Mouse (Mus musculus) limb, embryonic 15.5 days (tissue): ENCODE measurements around the gene Sepsecs. TPM values are rescaled to one million over a fixed set of nuclear protein-coding genes. Genes with fewer than 3 reads are reported as not detected.

ENCODE experiments used
- ATAC-seq: fragments of 200-750 bp; cut with Nextera tagmentation; 2 replicates; pipeline ENCODE4 v1.8.0; 2017; ENCODE audit warnings: low read depth, moderate TSS enrichment; ENCODE audit not compliant: insufficient number of reproducible peaks, low FRiP score, low TSS enrichment
- H3K27ac ChIP-seq: fragments of 300-500 bp; sonication (generic); 2 replicates; pipeline ENCODE4 v1.5.1; 2015; ENCODE audit warnings: moderate library complexity, mild to moderate bottlenecking, inconsistent platforms
- H3K27me3 ChIP-seq: fragments of 300-500 bp; sonication (generic); 2 replicates; pipeline ENCODE4 v1.6.1; 2015; ENCODE audit warnings: inconsistent platforms
- H3K36me3 ChIP-seq: fragments of 300-500 bp; sonication (generic); 2 replicates; pipeline ENCODE4 v1.6.1; 2015; ENCODE audit warnings: inconsistent platforms
- H3K4me1 ChIP-seq: fragments of 300-500 bp; sonication (generic); 2 replicates; pipeline ENCODE4 v1.6.1; 2015; ENCODE audit warnings: inconsistent platforms
- H3K4me2 ChIP-seq: fragments of 300-500 bp; sonication (generic); 2 replicates; pipeline ENCODE4 v1.6.1; 2015; ENCODE audit warnings: mild to moderate bottlenecking, inconsistent platforms
- H3K4me3 ChIP-seq: fragments of 300-500 bp; sonication (generic); 2 replicates; pipeline ENCODE4 v1.5.1; 2015; ENCODE audit warnings: mild to moderate bottlenecking, inconsistent platforms
- H3K9ac ChIP-seq: fragments of 300-500 bp; sonication (generic); 2 replicates; pipeline ENCODE4 v1.6.1; 2015; ENCODE audit warnings: inconsistent platforms
- H3K9me3 ChIP-seq: fragments of 300-500 bp; sonication (generic); 2 replicates; pipeline ENCODE4 v1.6.1; 2016; ENCODE audit warnings: inconsistent platforms
- WGBS: fragments of 180-500 bp; shearing (Covaris S2); methylation state at CpG from one replicate; pipeline ENCODE4 v1.1.7; 2015; 5-methylcytosine and 5-hydroxymethylcytosine counted together
- polyA plus RNA-seq: library from polyadenylated mRNA; unstranded; fragments of >200 nt; fragmentation: Nextera tagmentation; extraction: Ambion mirVana; gene quantifications from 2 replicates; pipeline ENCODE4 v1.2.1, GENCODE M21; 2015

The Sepsecs gene
- polyA plus RNA-seq, 1 experiment from 2014 or later, result 8.5 TPM

DNA sequence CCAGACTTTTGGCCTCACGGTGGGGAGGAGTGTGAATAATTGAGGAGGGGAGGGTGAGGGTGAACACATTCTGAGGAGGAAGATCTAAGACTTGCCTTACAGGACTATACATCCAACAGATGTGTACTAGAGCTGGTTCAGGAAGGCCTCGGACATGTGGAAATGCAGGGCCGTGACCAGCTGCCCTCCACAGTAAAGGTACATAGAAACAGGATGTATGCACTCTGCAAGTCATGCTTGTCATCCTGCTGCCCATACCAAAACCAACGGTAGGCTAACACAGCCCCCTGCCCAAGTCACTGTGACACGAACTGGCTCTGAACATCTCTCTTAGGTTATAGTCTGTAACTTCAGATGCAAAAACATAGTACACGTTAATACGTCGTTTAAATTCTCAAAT, 30.6 kb downstream of the Sepsecs start:
- Histone ChIP-seq H3K9ac (no peak overlapping the region), H3K27me3 (no peaks in the 10 kb centered on the region), H3K27ac (no peak overlapping the region), H3K4me1 (no peaks in the 10 kb centered on the region), H3K4me2 (no peak overlapping the region), H3K36me3 (peaks cover 21% of the 10 kb centered on the region), H3K4me3 (no peak overlapping the region), H3K9me3 (no peaks in the 10 kb centered on the region)
- 73% methylated on average over 8 of the region's 8 CpGs for WGBS
- no peak for ATAC-seq

DNA sequence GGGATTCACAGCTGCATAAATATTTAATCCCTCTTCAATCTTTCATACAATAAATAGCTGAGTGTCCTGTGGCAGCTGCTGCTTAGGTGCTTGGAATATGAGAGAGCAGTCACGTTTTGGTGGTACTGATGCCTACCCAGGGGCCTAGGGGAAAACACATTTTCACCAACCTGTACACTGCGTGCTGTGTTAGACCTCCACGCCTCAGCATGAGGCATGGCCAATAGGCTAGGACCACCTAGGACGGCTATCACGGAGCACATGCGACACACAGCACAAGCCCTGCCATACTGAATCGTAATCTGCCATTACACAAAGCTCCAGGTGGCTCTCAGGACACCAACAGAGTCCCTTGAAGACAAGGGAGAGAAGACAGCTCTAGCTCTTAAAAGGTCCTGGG, 31.5 kb downstream of the Sepsecs start:
- no peak for ATAC-seq
- no peak overlapping the region for H3K9ac ChIP-seq
- no peak overlapping the region for H3K4me3 ChIP-seq
- 86% methylated on average over 7 of the region's 7 CpGs for WGBS
- no peak overlapping the region for H3K27ac ChIP-seq
- no peaks in the 10 kb centered on the region for H3K9me3 ChIP-seq
- H3K4me2 ChIP-seq, result no peak overlapping the region
- H3K36me3 ChIP-seq, result peaks cover 12% of the 10 kb centered on the region; the same call in 1 of the 2 replicates
- H3K4me1 ChIP-seq, result no peaks in the 10 kb centered on the region
- no peaks in the 10 kb centered on the region for H3K27me3 ChIP-seq

DNA sequence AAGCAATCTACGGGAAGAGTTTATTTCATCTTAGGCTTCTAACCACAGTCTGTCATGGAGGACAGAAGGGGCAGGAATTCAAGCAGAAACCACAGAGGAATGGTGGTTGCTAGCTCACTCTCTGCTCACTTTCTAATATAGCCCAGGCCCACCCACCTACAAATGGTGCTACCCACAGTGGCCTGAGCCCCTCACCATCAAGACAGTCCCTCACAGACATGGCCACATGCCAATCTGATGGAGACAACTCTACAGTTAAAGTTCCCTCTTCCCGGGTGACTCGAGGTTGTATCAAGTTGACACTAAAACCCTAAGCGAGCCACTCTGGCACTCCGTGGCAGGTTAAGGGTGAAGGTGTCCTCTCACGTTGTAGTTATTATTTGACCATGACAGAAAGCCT, 32.6 kb downstream of the Sepsecs start:
- Histone ChIP-seq H3K4me1 (no peaks in the 10 kb centered on the region), H3K4me2 (no peak overlapping the region), H3K36me3 (peaks cover 1% of the 10 kb centered on the region; the same call in 1 of the 2 replicates), H3K9ac (no peak overlapping the region), H3K9me3 (no peaks in the 10 kb centered on the region), H3K27me3 (no peaks in the 10 kb centered on the region), H3K4me3 (no peak overlapping the region), H3K27ac (no peak overlapping the region)
- ATAC-seq, result no peak
- WGBS, result 85% methylated on average over 6 of the region's 6 CpGs

DNA sequence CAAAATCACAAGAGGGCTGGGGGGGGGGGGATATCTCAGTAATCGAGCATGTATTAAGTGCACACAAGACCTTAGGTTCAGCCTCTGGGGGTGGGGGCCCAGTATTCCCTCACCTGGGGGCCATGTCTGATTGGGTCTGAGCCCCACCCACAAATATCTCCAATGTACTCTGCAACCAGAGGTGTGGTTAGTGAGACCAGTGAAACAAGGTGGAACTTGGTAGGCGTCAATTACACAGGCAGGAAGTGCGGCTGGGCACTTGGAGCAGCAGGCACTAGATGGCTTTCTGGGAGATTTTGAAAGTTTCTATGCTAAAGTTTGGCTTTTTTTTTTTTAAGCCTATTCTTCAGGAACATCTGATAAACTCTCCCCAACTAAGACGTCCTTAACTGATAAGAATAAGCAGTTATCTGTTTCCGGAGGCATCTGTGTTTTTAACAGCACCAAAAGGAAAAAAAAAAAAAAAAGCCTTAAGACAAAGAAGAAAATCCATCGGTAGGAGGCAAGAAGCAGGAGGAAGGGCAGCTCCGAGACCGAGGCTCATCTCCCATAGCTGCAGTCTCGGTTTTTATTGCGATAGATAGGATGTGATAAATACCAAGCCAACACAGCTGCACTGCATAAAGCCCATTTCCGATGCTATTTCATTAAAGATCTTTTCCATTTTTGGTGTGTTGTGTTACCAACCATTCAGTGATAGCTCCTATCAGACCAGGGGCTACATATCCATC, 33.3 kb downstream of the Sepsecs start:
- Histone ChIP-seq H3K27me3 (no peaks in the 10 kb centered on the region), H3K36me3 (no peaks in the 10 kb centered on the region), H3K9ac (no peak overlapping the region), H3K4me2 (no peak overlapping the region), H3K4me3 (no peak overlapping the region), H3K4me1 (no peaks in the 10 kb centered on the region), H3K9me3 (no peaks in the 10 kb centered on the region), H3K27ac (no peak overlapping the region)
- no peak for ATAC-seq
- WGBS, result 70% methylated on average over 11 of the region's 11 CpGs

DNA sequence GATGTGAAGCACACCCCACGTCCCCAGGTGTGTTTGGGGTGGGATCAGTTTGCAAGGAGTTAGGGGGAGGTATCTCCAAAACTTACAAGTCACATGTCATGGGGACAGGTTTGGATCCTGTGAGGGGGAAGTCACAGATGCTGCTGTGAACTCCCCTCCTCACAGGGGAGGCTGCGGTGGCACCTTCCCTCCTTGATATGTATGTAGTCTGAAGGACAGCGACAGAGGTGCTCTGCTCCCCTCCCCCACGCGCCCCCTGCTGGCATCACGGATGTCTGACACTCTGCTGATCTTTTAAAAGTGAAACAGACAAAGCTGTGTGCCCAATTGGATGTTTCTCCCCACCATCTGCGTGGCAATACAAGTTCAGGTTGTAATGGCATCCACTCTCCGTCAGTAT, 35.5 kb downstream of the Sepsecs start:
- no peaks in the 10 kb centered on the region for H3K9me3 ChIP-seq
- no peaks in the 10 kb centered on the region for H3K4me1 ChIP-seq
- ATAC-seq, result no peak
- H3K4me2 ChIP-seq, result no peak overlapping the region
- WGBS, result 20% methylated on average over 8 of the region's 8 CpGs
- H3K27me3 ChIP-seq, result no peaks in the 10 kb centered on the region
- H3K27ac ChIP-seq, result no peak overlapping the region
- H3K36me3 ChIP-seq, result no peaks in the 10 kb centered on the region
- H3K4me3 ChIP-seq, result no peak overlapping the region
- H3K9ac ChIP-seq, result no peak overlapping the region

DNA sequence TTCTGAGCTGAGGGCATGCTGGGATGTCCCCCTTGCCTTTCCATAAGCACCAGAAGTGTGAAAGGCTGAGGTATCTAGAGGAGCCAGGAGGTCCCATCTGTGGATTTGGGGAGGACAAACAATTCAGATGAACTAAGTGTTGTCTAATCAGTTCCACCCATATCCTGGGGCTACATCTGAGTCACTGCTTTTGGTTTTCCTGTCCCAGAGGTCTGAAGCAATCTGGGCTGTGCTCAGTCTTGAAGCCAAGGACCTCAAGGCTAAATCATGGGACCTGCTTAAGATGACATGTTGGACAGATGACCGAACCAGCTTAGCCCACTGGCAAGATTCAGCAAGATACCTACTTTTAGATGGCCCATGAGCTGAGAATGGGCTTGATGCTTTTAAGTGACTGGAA, 39.0 kb downstream of the Sepsecs start:
- Histone ChIP-seq H3K4me3 (no peak overlapping the region), H3K27me3 (no peaks in the 10 kb centered on the region), H3K36me3 (no peaks in the 10 kb centered on the region), H3K27ac (no peak overlapping the region), H3K9ac (no peak overlapping the region), H3K9me3 (no peaks in the 10 kb centered on the region), H3K4me1 (peaks cover 8% of the 10 kb centered on the region; the same call in 1 of the 2 replicates), H3K4me2 (no peak overlapping the region)
- no peak for ATAC-seq
- WGBS, result 90% methylated on average over 1 of the region's 1 CpGs

DNA sequence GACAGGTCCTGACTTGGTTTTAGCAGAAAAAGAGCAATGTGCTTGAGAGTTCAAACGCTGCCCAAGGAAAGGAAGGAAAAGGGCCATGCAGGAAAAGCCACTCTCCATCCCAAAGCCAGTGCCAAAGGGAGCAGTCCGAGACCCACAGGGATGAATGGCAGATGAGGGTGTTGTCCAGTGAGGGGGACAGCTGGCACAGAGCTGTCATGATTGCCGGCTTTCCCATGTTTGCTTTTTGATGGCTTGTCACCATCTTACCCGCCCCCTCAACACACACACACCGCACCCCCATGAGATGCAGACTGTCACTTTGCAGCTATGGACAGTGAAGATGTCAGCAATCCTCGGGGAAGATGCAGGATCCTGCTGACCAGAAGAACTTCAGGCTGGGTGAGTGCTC, 40.3 kb downstream of the Sepsecs start:
- no peak overlapping the region for H3K4me3 ChIP-seq
- 80% methylated on average over 6 of the region's 6 CpGs for WGBS
- H3K4me1 ChIP-seq, result peaks cover 8% of the 10 kb centered on the region; the same call in 1 of the 2 replicates
- ATAC-seq, result no peak
- H3K27ac ChIP-seq, result no peak overlapping the region
- no peaks in the 10 kb centered on the region for H3K9me3 ChIP-seq
- H3K36me3 ChIP-seq, result no peaks in the 10 kb centered on the region
- H3K9ac ChIP-seq, result no peak overlapping the region
- no peaks in the 10 kb centered on the region for H3K27me3 ChIP-seq
- no peak overlapping the region for H3K4me2 ChIP-seq

DNA sequence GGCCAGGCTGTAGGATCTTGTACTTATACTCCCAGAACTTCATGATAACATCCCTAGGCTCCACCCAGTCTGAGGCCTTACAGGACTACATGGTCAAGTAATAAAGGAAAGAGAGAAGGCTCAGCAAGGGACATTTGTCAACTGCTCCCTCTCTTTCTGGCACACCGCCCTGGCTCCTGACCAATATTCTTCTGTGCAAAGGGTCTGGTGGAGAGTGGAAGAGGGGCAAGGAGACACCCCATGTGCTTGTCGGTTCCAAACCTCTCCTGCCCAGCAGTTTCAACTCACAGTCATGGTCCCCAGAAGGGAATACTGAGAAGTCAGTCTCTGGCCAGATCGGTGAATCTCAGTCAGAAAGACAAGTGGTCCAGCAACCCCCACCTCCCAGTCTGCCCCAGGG, 40.7 kb downstream of the Sepsecs start:
- Histone ChIP-seq H3K9ac (no peak overlapping the region), H3K4me1 (peaks cover 8% of the 10 kb centered on the region; the same call in 1 of the 2 replicates), H3K9me3 (no peaks in the 10 kb centered on the region), H3K27ac (no peak overlapping the region), H3K4me3 (no peak overlapping the region), H3K27me3 (no peaks in the 10 kb centered on the region), H3K36me3 (no peaks in the 10 kb centered on the region), H3K4me2 (no peak overlapping the region)
- 81% methylated on average over 3 of the region's 3 CpGs for WGBS
- no peak for ATAC-seq

DNA sequence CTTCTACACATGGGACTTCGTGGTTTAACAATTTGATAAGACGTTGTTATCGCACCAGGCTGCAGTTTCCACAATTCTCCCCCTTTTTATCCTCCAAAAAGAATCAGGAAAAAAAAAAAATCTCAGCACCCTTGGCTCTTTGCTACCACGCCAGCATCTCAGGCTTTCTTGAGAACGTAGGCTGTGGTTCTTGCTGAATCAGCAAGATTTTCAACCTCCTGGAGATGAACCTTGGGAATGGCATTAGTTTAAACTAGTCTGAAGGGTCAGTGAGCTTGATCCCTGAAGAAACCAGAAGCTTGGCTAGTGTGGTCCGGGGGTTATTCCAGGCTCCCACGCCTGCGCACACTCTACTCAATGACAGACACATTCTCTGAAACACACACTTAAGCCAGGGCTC, 41.8 kb downstream of the Sepsecs start:
- no peak for ATAC-seq
- H3K4me2 ChIP-seq, result no peak overlapping the region
- no peak overlapping the region for H3K4me3 ChIP-seq
- no peak overlapping the region for H3K27ac ChIP-seq
- H3K36me3 ChIP-seq, result no peaks in the 10 kb centered on the region
- H3K4me1 ChIP-seq, result peaks cover 8% of the 10 kb centered on the region; the same call in 1 of the 2 replicates
- WGBS, result 88% methylated on average over 8 of the region's 8 CpGs
- H3K27me3 ChIP-seq, result no peaks in the 10 kb centered on the region
- H3K9me3 ChIP-seq, result no peaks in the 10 kb centered on the region
- no peak overlapping the region for H3K9ac ChIP-seq

DNA sequence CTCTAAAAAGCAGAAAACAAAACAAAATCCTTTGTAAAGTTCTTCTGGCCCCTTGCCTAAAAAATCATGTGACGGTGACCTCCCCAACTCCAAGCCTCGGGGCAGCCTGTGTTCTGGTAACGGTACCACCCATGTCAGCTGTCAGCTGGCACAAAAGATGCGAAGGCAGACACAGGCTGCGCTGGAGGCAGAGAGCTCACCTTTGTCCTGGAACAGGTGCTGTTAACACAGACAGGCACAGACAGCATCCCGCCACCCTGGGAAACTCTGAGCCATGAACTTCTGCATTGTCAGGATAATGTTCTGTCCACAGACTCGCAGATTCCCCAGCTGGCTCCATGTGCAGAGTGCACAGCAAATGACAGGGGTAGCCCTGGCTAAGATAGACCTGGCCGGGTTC, 43.4 kb downstream of the Sepsecs start:
- Histone ChIP-seq H3K4me1 (peaks cover 8% of the 10 kb centered on the region; the same call in 1 of the 2 replicates), H3K9ac (no peak overlapping the region), H3K4me2 (no peak overlapping the region), H3K9me3 (no peaks in the 10 kb centered on the region), H3K27me3 (no peaks in the 10 kb centered on the region), H3K36me3 (no peaks in the 10 kb centered on the region), H3K27ac (no peak overlapping the region), H3K4me3 (no peak overlapping the region)
- WGBS, result 43% methylated on average over 8 of the region's 8 CpGs
- no peak for ATAC-seq

DNA sequence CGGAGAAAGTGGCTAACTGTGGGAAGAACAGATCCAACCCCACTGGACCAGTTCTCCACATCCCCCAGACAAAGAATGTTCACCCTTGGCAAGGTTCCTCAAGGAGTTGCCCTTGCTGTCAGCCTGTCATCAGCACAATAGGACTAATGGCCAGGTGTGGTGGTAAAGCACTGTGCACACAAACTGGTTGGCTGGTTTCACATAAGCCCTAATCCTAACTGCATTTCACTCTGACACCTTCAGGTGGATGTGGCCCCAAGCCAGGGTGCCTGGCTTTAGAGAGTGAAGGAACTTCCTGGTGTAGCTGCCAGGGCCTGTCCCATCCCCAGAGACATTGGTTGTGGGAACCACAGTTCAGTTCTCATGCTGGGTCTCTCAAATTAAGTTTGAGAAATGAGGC, 44.6 kb downstream of the Sepsecs start:
- Histone ChIP-seq H3K27me3 (no peaks in the 10 kb centered on the region), H3K27ac (no peak overlapping the region), H3K36me3 (no peaks in the 10 kb centered on the region), H3K4me2 (no peak overlapping the region), H3K4me3 (no peak overlapping the region), H3K4me1 (peaks cover 8% of the 10 kb centered on the region; the same call in 1 of the 2 replicates), H3K9me3 (no peaks in the 10 kb centered on the region), H3K9ac (no peak overlapping the region)
- WGBS, result 74% methylated on average over 1 of the region's 1 CpGs
- no peak for ATAC-seq

DNA sequence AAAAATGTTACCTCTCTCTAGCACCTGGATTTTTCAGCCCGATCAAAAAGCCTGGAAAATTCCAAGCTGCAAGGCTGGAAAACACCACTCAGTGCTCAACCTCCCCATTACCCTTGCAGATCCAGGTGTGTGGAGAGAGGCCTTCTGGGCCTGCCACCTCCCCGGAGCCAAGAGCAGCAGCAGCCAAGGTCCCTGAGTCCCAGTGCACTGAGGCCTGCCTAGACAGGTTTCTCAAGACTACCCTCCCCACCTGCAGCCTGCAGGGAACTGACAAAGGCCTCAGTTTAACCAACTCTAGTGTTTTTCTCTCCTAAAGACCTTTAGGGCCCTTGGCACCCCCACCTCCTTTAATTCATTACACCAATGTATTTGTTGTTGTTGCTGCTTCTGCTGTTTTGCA, 46.4 kb downstream of the Sepsecs start:
- 56% methylated on average over 2 of the region's 2 CpGs for WGBS
- no peak for ATAC-seq
- Histone ChIP-seq H3K27me3 (no peaks in the 10 kb centered on the region), H3K4me3 (no peak overlapping the region), H3K9me3 (no peaks in the 10 kb centered on the region), H3K9ac (no peak overlapping the region), H3K27ac (no peak overlapping the region), H3K36me3 (no peaks in the 10 kb centered on the region), H3K4me1 (peaks cover 12% of the 10 kb centered on the region), H3K4me2 (no peak overlapping the region)
